Mouse (Mus musculus) heart, embryonic 14.5 days (tissue): ENCODE measurements around the gene Ankrd66. TPM values are rescaled to one million over a fixed set of nuclear protein-coding genes. Genes with fewer than 3 reads are reported as not detected.
A peak's percentile ranks its signal among the peaks of the same experiment; 100 is the strongest.

Experiments used
- ATAC-seq: fragments of 200-750 bp; cut with Nextera tagmentation; 2 replicates; pipeline ENCODE4 v1.8.0; 2017; ENCODE audit warnings: low read depth, moderate TSS enrichment; ENCODE audit not compliant: insufficient number of reproducible peaks, insufficient read depth, low FRiP score
- H3K27ac ChIP-seq, 2 experiments: fragments of 200-500 bp in 1 of 2; fragments of 300-500 bp in 1 of 2; sonication (generic) in 1 of 2; replicated peaks in 1 of 2; 2 replicates each; pipeline ENCODE4 v1.5.1; 2012 to 2014; ENCODE audit warnings: low read depth in 2 of 2, low read length in 2 of 2, control low read depth in 1 of 2, mild to moderate bottlenecking in 1 of 2, mixed read lengths in 1 of 2; ENCODE audit not compliant: control insufficient read depth in 1 of 2, insufficient read depth in 1 of 2
- H3K27me3 ChIP-seq: fragments of 300-500 bp; sonication (generic); 2 replicates; pipeline ENCODE4 v1.6.1; 2014; ENCODE audit warnings: mild to moderate bottlenecking, low read length, control low read depth; ENCODE audit not compliant: control insufficient read depth, insufficient read depth
- H3K36me3 ChIP-seq: fragments of 300-500 bp; sonication (generic); 2 replicates; pipeline ENCODE4 v1.6.1; 2014; ENCODE audit warnings: mild to moderate bottlenecking, control low read depth, low read length, mixed read lengths; ENCODE audit not compliant: control insufficient read depth, insufficient read depth
- H3K4me1 ChIP-seq, 2 experiments: fragments of 200-500 bp in 1 of 2; fragments of 300-500 bp in 1 of 2; sonication (generic) in 1 of 2; 2 replicates each; pipeline ENCODE4 v1.6.1; 2012 to 2014; ENCODE audit warnings: low read length in 2 of 2, control low read depth in 1 of 2, mixed read lengths in 1 of 2; ENCODE audit not compliant: control insufficient read depth in 2 of 2, insufficient read depth in 2 of 2
- H3K4me2 ChIP-seq: fragments of 300-500 bp; sonication (generic); 2 replicates; pipeline ENCODE4 v1.6.1; 2014; ENCODE audit warnings: mild to moderate bottlenecking, low read length
- H3K4me3 ChIP-seq, 2 experiments: fragments of 200-500 bp in 1 of 2; fragments of 300-500 bp in 1 of 2; sonication (generic) in 1 of 2; 2 replicates each; pipeline ENCODE4 v1.5.1; 2012 to 2014; ENCODE audit warnings: low read length in 2 of 2, mild to moderate bottlenecking in 2 of 2, control low read depth in 1 of 2, low read depth in 1 of 2, moderate library complexity in 1 of 2; ENCODE audit not compliant: control insufficient read depth in 1 of 2, insufficient read depth in 1 of 2
- H3K9ac ChIP-seq: fragments of 300-500 bp; sonication (generic); 2 replicates; pipeline ENCODE4 v1.6.1; 2014; ENCODE audit warnings: mild to moderate bottlenecking, low read length
- H3K9me3 ChIP-seq: fragments of 300-500 bp; sonication (generic); 2 replicates; pipeline ENCODE4 v1.6.1; 2016; ENCODE audit warnings: low read length, control low read depth; ENCODE audit not compliant: control insufficient read depth
- WGBS: fragments of 180-500 bp; shearing (Covaris S2); extraction: QIAGEN DNeasy Blood & Tissue Kit; methylation state at CpG from one replicate; pipeline ENCODE4 v1.1.7; 2014; 5-methylcytosine and 5-hydroxymethylcytosine counted together
- polyA plus RNA-seq: library from polyadenylated mRNA; unstranded; fragments of >200 nt; fragmentation: Nextera tagmentation; extraction: Ambion mirVana; gene quantifications from 2 replicates; pipeline ENCODE4 v1.2.1, GENCODE M21; 2014

The Ankrd66 gene
- polyA plus RNA-seq, 1 experiment from 2014 or later: 0.26 TPM

- 19% methylated on average over 3 of the region's 3 CpGs for WGBS
- Histone ChIP-seq H3K9ac (no peak overlapping the region), H3K27me3 (no peaks in the 10 kb centered on the region), H3K4me1 (peaks cover 11 to 13% of the 10 kb centered on the region in 2 experiments), H3K36me3 (no peaks in the 10 kb centered on the region), H3K27ac (peak overlapping the region; percentile 21 to 34; a peak in 3 of 4 replicates), H3K4me3 (no peak overlapping the region), H3K4me2 (peak overlapping the region; percentile 46), H3K9me3 (no peaks in the 10 kb centered on the region)
- no peak for ATAC-seq
Observed at GRCm38 (mm10) chr17:43580456-43580855, 37.0 kb upstream of the Ankrd66 start.

DNA sequence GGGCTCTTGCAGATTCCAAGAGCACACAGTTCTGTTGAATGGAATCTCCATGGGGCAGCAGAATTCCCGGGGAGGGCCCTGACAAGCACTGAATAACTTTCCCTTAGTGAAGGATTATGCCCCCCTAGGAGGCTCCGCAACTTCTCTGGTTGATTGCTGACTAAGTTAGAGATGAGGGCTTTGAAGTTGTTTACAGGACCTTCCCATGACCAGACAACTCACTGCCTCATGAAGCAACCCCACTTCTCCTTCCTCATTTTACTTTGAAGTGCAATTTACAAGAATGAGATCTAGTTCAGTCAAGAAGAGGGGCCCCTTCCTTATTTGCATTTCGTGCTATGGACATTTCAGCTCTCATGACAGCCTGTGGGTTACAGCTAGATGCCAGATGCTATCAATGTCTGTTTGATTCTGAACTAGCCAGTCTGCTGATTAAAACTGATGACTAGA, 30.2 kb upstream of the Ankrd66 start:
- ATAC-seq: no peak
- peaks cover 1 to 3% of the 10 kb centered on the region in 2 experiments; a peak in 2 of 4 replicates for H3K4me1 ChIP-seq

DNA sequence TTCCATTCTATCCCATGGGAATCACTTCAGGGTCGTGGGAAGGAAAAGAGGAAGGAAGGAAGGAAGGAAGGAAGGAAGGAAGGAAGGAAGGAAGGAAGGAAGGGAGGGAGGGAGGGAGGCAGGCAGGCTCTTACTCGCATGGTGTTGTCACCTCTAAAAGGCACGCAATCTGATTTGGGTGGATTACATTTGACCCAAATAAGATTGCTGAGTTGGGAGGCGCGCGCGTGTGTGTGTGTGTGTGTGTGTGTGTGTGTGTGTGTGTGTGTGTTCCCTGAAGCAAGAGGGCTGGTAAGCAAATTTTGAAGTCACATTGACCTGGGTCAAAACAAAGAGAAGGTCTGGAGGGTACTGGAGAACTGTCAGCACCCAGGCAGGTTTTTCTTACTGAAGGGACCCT, 25.8 kb upstream of the Ankrd66 start:
- WGBS: 66% methylated on average over 7 of the region's 7 CpGs
- no peaks in the 10 kb centered on the region for H3K36me3 ChIP-seq
- no peak for ATAC-seq
- no peaks in the 10 kb centered on the region for H3K27me3 ChIP-seq
- H3K27ac ChIP-seq: no peak overlapping the region
- H3K4me3 ChIP-seq: no peak overlapping the region
- no peak overlapping the region for H3K4me2 ChIP-seq
- no peak overlapping the region for H3K9ac ChIP-seq
- H3K9me3 ChIP-seq: no peaks in the 10 kb centered on the region
- peaks cover 5 to 6% of the 10 kb centered on the region in 2 experiments; a peak in 3 of 4 replicates for H3K4me1 ChIP-seq

More for the DNA sequence above, 30.2 kb upstream of the Ankrd66 start:
- H3K27ac ChIP-seq: no peak overlapping the region
- H3K27me3 ChIP-seq: no peaks in the 10 kb centered on the region
- H3K9me3 ChIP-seq: no peaks in the 10 kb centered on the region
- H3K9ac ChIP-seq: no peak overlapping the region
- 35% methylated on average over 3 of the region's 3 CpGs for WGBS
- H3K36me3 ChIP-seq: no peaks in the 10 kb centered on the region
- no peak overlapping the region for H3K4me2 ChIP-seq
- no peak overlapping the region for H3K4me3 ChIP-seq

GRCm38 (mm10) chr17:43567992-43568888, 24.8 kb upstream of the Ankrd66 start, which contains the start of gene Pla2g7:
TSS of gene Pla2g7 (plus strand) at chr17:43568098.
- H3K4me2 ChIP-seq: peak within 1 kb of the TSS; percentile 91
- H3K27ac ChIP-seq: peak within 1 kb of the TSS in 1 of 2 experiments; percentile 14; a peak in 1 of 4 replicates
- 1% methylated on average over 34 of the region's 34 CpGs for WGBS
- no peaks in the 10 kb centered on the region for H3K9me3 ChIP-seq
- H3K4me3 ChIP-seq: peak within 1 kb of the TSS; percentile 55 to 60
- H3K27me3 ChIP-seq: no peaks in the 10 kb centered on the region
- peak within 1 kb of the TSS; percentile 71 for H3K9ac ChIP-seq
- H3K4me1 ChIP-seq: peaks cover 5 to 6% of the 10 kb centered on the region in 2 experiments; a peak in 3 of 4 replicates
- no peaks in the 10 kb centered on the region for H3K36me3 ChIP-seq
- ATAC-seq: peak; percentile 73; the same call in 1 of the 2 replicates

GRCm38 (mm10) chr17:43567593-43567991, 24.2 kb upstream of the Ankrd66 start:
- no peak for ATAC-seq
- peak overlapping the region; percentile 55 to 60; a peak in 3 of 4 replicates for H3K4me3 ChIP-seq
- peak overlapping the region; percentile 91 for H3K4me2 ChIP-seq
- 15% methylated on average over 12 of the region's 12 CpGs for WGBS
- H3K36me3 ChIP-seq: no peaks in the 10 kb centered on the region
- peak overlapping the region; percentile 71 for H3K9ac ChIP-seq
- peaks cover 5 to 6% of the 10 kb centered on the region in 2 experiments; a peak in 3 of 4 replicates for H3K4me1 ChIP-seq
- no peaks in the 10 kb centered on the region for H3K27me3 ChIP-seq
- peaks cover 2% of the 10 kb centered on the region; the same call in 1 of the 2 replicates for H3K9me3 ChIP-seq
- no peak overlapping the region for H3K27ac ChIP-seq

GRCm38 (mm10) chr17:43563192-43563987, 20.0 kb upstream of the Ankrd66 start:
- Histone ChIP-seq H3K4me3 (no peak overlapping the region), H3K27ac (no peak overlapping the region), H3K9ac (no peak overlapping the region), H3K4me1 (peaks cover 2 to 4% of the 10 kb centered on the region in 2 experiments; a peak in 3 of 4 replicates), H3K9me3 (peaks cover 5% of the 10 kb centered on the region; the same call in 1 of the 2 replicates), H3K4me2 (no peak overlapping the region), H3K36me3 (no peaks in the 10 kb centered on the region), H3K27me3 (no peaks in the 10 kb centered on the region)
- 86% methylated on average over 7 of the region's 7 CpGs for WGBS
- ATAC-seq: no peak

DNA sequence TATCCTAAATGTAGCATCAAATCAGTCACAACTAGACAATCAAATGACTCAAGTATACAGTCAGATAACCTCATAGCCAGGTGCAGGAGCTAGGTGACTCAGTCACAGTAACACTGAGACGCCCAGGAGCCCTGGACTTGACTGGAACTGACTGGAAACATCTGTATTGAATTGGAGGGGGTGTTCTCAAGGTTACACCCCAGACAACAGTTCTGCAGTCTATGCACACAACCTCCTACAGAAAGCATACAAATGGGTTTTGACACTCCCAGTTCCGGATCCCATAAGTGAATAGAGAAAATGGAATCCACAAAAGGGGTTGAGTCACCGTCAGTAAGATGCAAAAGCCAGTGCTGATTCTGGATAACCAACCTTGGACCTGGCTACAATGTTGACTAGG, 15.2 kb upstream of the Ankrd66 start:
- 84% methylated on average over 3 of the region's 3 CpGs for WGBS
- no peak overlapping the region for H3K4me2 ChIP-seq
- peaks cover 5% of the 10 kb centered on the region; the same call in 1 of the 2 replicates for H3K9me3 ChIP-seq
- H3K4me3 ChIP-seq: no peak overlapping the region
- H3K36me3 ChIP-seq: no peaks in the 10 kb centered on the region
- ATAC-seq: no peak
- H3K9ac ChIP-seq: no peak overlapping the region
- no peak overlapping the region for H3K27ac ChIP-seq
- no peaks in the 10 kb centered on the region for H3K27me3 ChIP-seq
- H3K4me1 ChIP-seq: peaks cover 11 to 18% of the 10 kb centered on the region in 2 experiments
